Mouse (Mus musculus) MEL (cell line): ENCODE measurements around the gene Gm17359. TPM values are rescaled to one million over a fixed set of nuclear protein-coding genes. Genes with fewer than 3 reads are reported as not detected.

Experiments used
- DNase-seq: peaks from one replicate; pipeline ENCODE4 v3.0.0; 2011; ENCODE audit warnings: low read depth, low spot score
- H3K27ac ChIP-seq: 2 replicates; pipeline ENCODE4 v1.5.1; 2012; ENCODE audit warnings: low read depth, mild to moderate bottlenecking, control low read depth, low read length, moderate library complexity; ENCODE audit not compliant: control insufficient read depth
- H3K27me3 ChIP-seq, 2 experiments: fragments of 150-350 bp in 1 of 2; sonication (generic) in 1 of 2; 2 replicates each; pipeline ENCODE4 v1.6.1; 2012; ENCODE audit warnings: low read length in 2 of 2, mild to moderate bottlenecking in 2 of 2, improper control_type of control experiment in 1 of 2, moderate library complexity in 1 of 2; ENCODE audit not compliant: insufficient read depth in 2 of 2, control insufficient read depth in 1 of 2
- H3K36me3 ChIP-seq, 2 experiments: 2 replicates each; pipeline ENCODE4 v1.6.1; 2012 to 2014; ENCODE audit warnings: low read length in 2 of 2, improper control_type of control experiment in 1 of 2, inconsistent platforms in 1 of 2, mild to moderate bottlenecking in 1 of 2; ENCODE audit not compliant: insufficient read depth in 2 of 2, control insufficient read depth in 1 of 2
- H3K4me1 ChIP-seq, 2 experiments: fragments of 150-350 bp in 1 of 2; sonication (generic) in 1 of 2; 2 replicates each; pipeline ENCODE4 v1.6.1; 2012; ENCODE audit warnings: low read length in 2 of 2, improper control_type of control experiment in 1 of 2, mild to moderate bottlenecking in 1 of 2; ENCODE audit not compliant: insufficient read depth in 2 of 2, control insufficient read depth in 1 of 2
- H3K4me3 ChIP-seq, 2 experiments: fragments of 150-350 bp in 1 of 2; sonication (generic) in 1 of 2; 2 replicates each; pipeline ENCODE4 v1.5.1; 2012; ENCODE audit warnings: low read depth in 2 of 2, low read length in 2 of 2, mild to moderate bottlenecking in 2 of 2, moderate library complexity in 2 of 2, control low read depth in 1 of 2, improper control_type of control experiment in 1 of 2; ENCODE audit not compliant: control insufficient read depth in 1 of 2, insufficient read depth in 1 of 2
- H3K79me2 ChIP-seq: 2 replicates; pipeline ENCODE4 v1.6.1; 2012; ENCODE audit warnings: mild to moderate bottlenecking, low read length, moderate library complexity; ENCODE audit not compliant: control insufficient read depth, poor library complexity, insufficient read depth
- H3K9ac ChIP-seq: 2 replicates; pipeline ENCODE4 v1.6.1; 2012; ENCODE audit warnings: low read depth, mild to moderate bottlenecking, control low read depth, low read length, moderate library complexity; ENCODE audit not compliant: control insufficient read depth, poor library complexity, severe bottlenecking
- H3K9me3 ChIP-seq: fragments of 150-350 bp; sonication (generic); replicated peaks from 2 replicates; pipeline ENCODE4 v1.6.1; 2012; ENCODE audit warnings: mild to moderate bottlenecking, low read length, improper control_type of control experiment, moderate library complexity; ENCODE audit not compliant: insufficient read depth
- BHLHE40 ChIP-seq: IDR thresholded peaks from 2 replicates; pipeline ENCODE4 v1.6.1; 2012; ENCODE audit warnings: low read depth, mild to moderate bottlenecking, inconsistent platforms, low read length, improper control_type of control experiment, borderline replicate concordance
- CHD1 ChIP-seq: IDR thresholded peaks from 2 replicates; pipeline ENCODE4 v1.6.1; 2012; ENCODE audit warnings: low read depth, mild to moderate bottlenecking, inconsistent platforms, low read length, improper control_type of control experiment
- CHD2 ChIP-seq: IDR thresholded peaks from 2 replicates; pipeline ENCODE4 v1.6.1; 2011; ENCODE audit warnings: low read length, improper control_type of control experiment
- CTCF ChIP-seq, 3 experiments: IDR thresholded peaks in 2 of 3; conservative IDR thresholded peaks in 1 of 3; 2 replicates each; pipeline ENCODE4 v1.5.1; 2011 to 2012; ENCODE audit warnings: low read length in 3 of 3, low read depth in 2 of 3, mild to moderate bottlenecking in 2 of 3, improper control_type of control experiment in 1 of 3, inconsistent platforms in 1 of 3, mixed read lengths in 1 of 3, moderate library complexity in 1 of 3; ENCODE audit not compliant: control insufficient read depth in 1 of 3, insufficient read depth in 1 of 3, poor library complexity in 1 of 3, severe bottlenecking in 1 of 3
- E2F4 ChIP-seq: IDR thresholded peaks from 2 replicates; pipeline ENCODE4 v1.6.1; 2011; ENCODE audit warnings: low read depth, low read length, improper control_type of control experiment, borderline replicate concordance
- ELF1 ChIP-seq: IDR thresholded peaks from 2 replicates; pipeline ENCODE4 v1.6.1; 2014; ENCODE audit warnings: low read depth, mild to moderate bottlenecking, inconsistent platforms, low read length, improper control_type of control experiment, moderate library complexity
- GABPA ChIP-seq: IDR thresholded peaks from 2 replicates; pipeline ENCODE4 v1.6.1; 2012; ENCODE audit warnings: low read depth, mild to moderate bottlenecking, inconsistent platforms, low read length, improper control_type of control experiment, moderate library complexity
- GATA1 ChIP-seq: IDR thresholded peaks from 2 replicates; pipeline ENCODE4 v1.6.1; 2011; ENCODE audit warnings: low read depth, low read length, improper control_type of control experiment
- HCFC1 ChIP-seq: IDR thresholded peaks from 2 replicates; pipeline ENCODE4 v1.6.1; 2012; ENCODE audit warnings: low read depth, mild to moderate bottlenecking, inconsistent platforms, low read length, improper control_type of control experiment, moderate library complexity
- KAT2A ChIP-seq: conservative IDR thresholded peaks from 2 replicates; pipeline ENCODE4 v1.6.1; 2012; ENCODE audit warnings: low read depth, low read length, improper control_type of control experiment, inconsistent platforms
- MAFK ChIP-seq: IDR thresholded peaks from 2 replicates; pipeline ENCODE4 v1.6.1; 2011; ENCODE audit warnings: low read depth, mild to moderate bottlenecking, low read length, improper control_type of control experiment, borderline replicate concordance
- MAZ ChIP-seq: IDR thresholded peaks from 2 replicates; pipeline ENCODE4 v1.6.1; 2012; ENCODE audit warnings: low read depth, mild to moderate bottlenecking, inconsistent platforms, low read length, improper control_type of control experiment
- MEF2A ChIP-seq: IDR thresholded peaks from 2 replicates; pipeline ENCODE4 v1.6.1; 2014; ENCODE audit warnings: low read depth, mild to moderate bottlenecking, inconsistent platforms, low read length, improper control_type of control experiment; ENCODE audit not compliant: poor library complexity, insufficient replicate concordance, severe bottlenecking; ENCODE audit errors: extremely low read depth
- MYC ChIP-seq: IDR thresholded peaks from 2 replicates; pipeline ENCODE4 v1.6.1; 2011; ENCODE audit warnings: low read depth, mild to moderate bottlenecking, low read length, improper control_type of control experiment, moderate library complexity
- NRF1 ChIP-seq: IDR thresholded peaks from 2 replicates; pipeline ENCODE4 v1.6.1; 2014; ENCODE audit warnings: low read depth, mild to moderate bottlenecking, inconsistent platforms, low read length, improper control_type of control experiment, moderate library complexity; ENCODE audit not compliant: poor library complexity, insufficient read depth, severe bottlenecking
- POLR2A ChIP-seq, 2 experiments: IDR thresholded peaks; 2 replicates each; pipeline ENCODE4 v1.6.1; 2011 to 2012; ENCODE audit warnings: low read length in 2 of 2, mild to moderate bottlenecking in 2 of 2, control low read depth in 1 of 2, improper control_type of control experiment in 1 of 2, low read depth in 1 of 2, moderate library complexity in 1 of 2; ENCODE audit not compliant: control insufficient read depth in 1 of 2, insufficient read depth in 1 of 2, poor library complexity in 1 of 2
- POLR2AphosphoS2 ChIP-seq: IDR thresholded peaks from 2 replicates; pipeline ENCODE4 v1.6.1; 2011; ENCODE audit warnings: low read length, improper control_type of control experiment
- RAD21 ChIP-seq: IDR thresholded peaks from 2 replicates; pipeline ENCODE4 v1.6.1; 2011; ENCODE audit warnings: mild to moderate bottlenecking, low read depth, low read length, improper control_type of control experiment
- TAL1 ChIP-seq: IDR thresholded peaks from 2 replicates; pipeline ENCODE4 v1.6.1; 2012; ENCODE audit warnings: mild to moderate bottlenecking, inconsistent platforms, low read length, moderate library complexity, mixed read lengths
- TCF12 ChIP-seq: IDR thresholded peaks from 2 replicates; pipeline ENCODE4 v1.6.1; 2014; ENCODE audit warnings: low read depth, mild to moderate bottlenecking, inconsistent platforms, low read length, improper control_type of control experiment, moderate library complexity
- UBTF ChIP-seq: IDR thresholded peaks from 2 replicates; pipeline ENCODE4 v1.6.1; 2012; ENCODE audit warnings: low read depth, mild to moderate bottlenecking, inconsistent platforms, low read length, improper control_type of control experiment, moderate library complexity, borderline replicate concordance; ENCODE audit not compliant: insufficient read depth
- USF2 ChIP-seq, 2 experiments: IDR thresholded peaks; 2 replicates each; pipeline ENCODE4 v1.6.1; 2011 to 2012; ENCODE audit warnings: improper control_type of control experiment in 2 of 2, low read length in 2 of 2, borderline replicate concordance in 1 of 2, inconsistent platforms in 1 of 2, low read depth in 1 of 2, mild to moderate bottlenecking in 1 of 2; ENCODE audit not compliant: insufficient read depth in 1 of 2
- polyA plus RNA-seq, 2 experiments: library from polyadenylated mRNA; stranded (reverse) in 1 of 2; unstranded in 1 of 2; fragments of >175 nt in 1 of 2; fragments of >200 nt in 1 of 2; gene quantifications; 2 replicates each; pipeline versions ENCODE4 v1.2.1 to v1.2.4; 2012; ENCODE audit warnings: low replicate concordance in 2 of 2, low read depth in 1 of 2; ENCODE audit not compliant: insufficient read length in 2 of 2, insufficient read depth in 1 of 2, missing spikeins in 1 of 2
- total RNA-seq: library from RNA; depleted of rRNA; stranded (reverse); fragments of 300-350 nt; gene quantifications from 2 replicates; pipeline ENCODE4 v1.2.3, GENCODE M21; 2012

The Gm17359 gene
- total and polyA plus RNA-seq, 3 experiments = 0.15 TPM; not detected in 2

DNA sequence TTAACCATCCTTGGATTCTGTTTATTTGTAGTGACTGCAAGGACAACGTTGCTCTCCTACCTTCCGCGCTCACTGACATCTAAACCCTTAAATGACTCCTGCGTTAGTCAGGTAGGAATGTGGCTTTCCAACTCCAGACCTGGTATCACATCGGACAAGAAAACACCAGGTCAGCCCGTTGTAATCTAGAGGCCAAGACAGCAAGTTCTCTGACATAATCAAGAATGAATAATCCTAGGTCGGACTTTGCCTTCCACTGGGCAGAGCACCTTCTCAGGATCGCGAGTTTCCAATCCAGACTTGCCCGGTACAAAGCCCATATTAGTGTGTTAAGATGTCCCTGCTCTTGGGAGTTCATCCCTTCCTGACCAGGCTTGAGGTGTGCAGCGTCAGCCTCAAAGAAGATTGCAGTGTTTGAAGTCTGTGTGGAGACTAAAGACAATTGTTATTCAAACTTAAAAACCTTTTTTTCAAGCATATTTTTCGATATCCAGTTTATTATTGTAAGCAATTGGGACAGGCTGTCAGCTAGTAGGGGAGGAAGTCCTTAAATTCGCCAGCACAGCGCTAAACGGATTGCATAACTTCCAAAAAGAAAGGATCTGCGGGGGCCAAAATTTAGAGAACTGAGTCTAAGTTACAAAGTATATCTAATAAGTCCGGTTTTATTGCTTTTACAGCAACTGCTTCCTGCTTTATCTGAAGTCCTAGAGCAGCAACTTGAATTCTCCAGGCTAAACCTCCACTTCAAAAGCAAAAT, 48.6 kb upstream of the Gm17359 start:
- H3K9me3 ChIP-seq = no peaks in the 10 kb centered on the region
- peaks cover 3 to 22% of the 10 kb centered on the region in 2 experiments for H3K4me1 ChIP-seq
- peak; percentile 48 for DNase-seq
- H3K36me3 ChIP-seq = peaks cover 0 to 30% of the 10 kb centered on the region in 2 experiments; a peak in 2 of 4 replicates
- TF ChIP-seq ELF1 (0 out of 2 replicates have a peak, but pooled peaks have one; percentile 6), MAZ (no peak), CHD1 (no peak), POLR2A (IDR thresholded peaks at IDR 0.05; ENCODE audit: control insufficient read depth in 1 of 2, insufficient read depth in 1 of 2, low read depth in 1 of 2, low read length in 2 of 2, poor library complexity in 1 of 2) (0 out of 4 replicates have a peak, but pooled peaks of 1 of the 2 experiments have one; percentile 6), UBTF (no peak)
- 0 out of 4 replicates have a peak, but pooled peaks cover 0 to 3% of the 10 kb centered on the region in 2 experiments for H3K27me3 ChIP-seq
- peaks cover 10% of the 10 kb centered on the region for H3K79me2 ChIP-seq
- H3K9ac ChIP-seq = peak overlapping the region; percentile 63
- peak overlapping the region; percentile 61 to 80 for H3K4me3 ChIP-seq
- H3K27ac ChIP-seq = no peak overlapping the region

- Histone ChIP-seq H3K79me2 (peaks cover 7% of the 10 kb centered on the region), H3K27ac (no peak overlapping the region), H3K27me3 (0 out of 4 replicates have a peak, but pooled peaks cover 0 to 3% of the 10 kb centered on the region in 2 experiments), H3K9ac (no peak overlapping the region), H3K36me3 (peaks cover 0 to 28% of the 10 kb centered on the region in 2 experiments; a peak in 2 of 4 replicates), H3K4me1 (peaks cover 3 to 22% of the 10 kb centered on the region in 2 experiments), H3K9me3 (no peaks in the 10 kb centered on the region), H3K4me3 (no peak overlapping the region)
- no peak for TF ChIP-seq HCFC1
- TF ChIP-seq MAFK = no peak
- TF ChIP-seq ELF1 = no peak
- no peak for TF ChIP-seq USF2 (IDR thresholded peaks at IDR 0.05; ENCODE audit: borderline replicate concordance in 1 of 2, insufficient read depth in 1 of 2, low read depth in 1 of 2, low read length in 2 of 2)
- no peak for TF ChIP-seq POLR2AphosphoS2
- TF ChIP-seq MYC = no peak
- no peak for TF ChIP-seq NRF1
- TF ChIP-seq CTCF (IDR thresholded peaks at IDR 0.05 in 2 of 3, conservative IDR thresholded peaks at IDR 0.05 in 1 of 3; ENCODE audit: control insufficient read depth in 1 of 3, insufficient read depth in 1 of 3, low read depth in 2 of 3, low read length in 3 of 3, poor library complexity in 1 of 3, severe bottlenecking in 1 of 3) = no peak
- no peak for TF ChIP-seq UBTF
- TF ChIP-seq CHD2 = no peak
- TF ChIP-seq TAL1 = no peak
- TF ChIP-seq KAT2A = no peak
- TF ChIP-seq GABPA = no peak
- TF ChIP-seq E2F4 = no peak
- TF ChIP-seq TCF12 = no peak
- TF ChIP-seq GATA1 = no peak
- TF ChIP-seq BHLHE40 = no peak
- no peak for TF ChIP-seq MEF2A
- TF ChIP-seq RAD21 = no peak
- DNase-seq = no peak
Observed at GRCm38 (mm10) chr3:79289050-79289449, 47.4 kb upstream of the Gm17359 start.
